Mouse (Mus musculus) liver, embryonic 15.5 days (tissue): ENCODE results near the gene Adgrg3. TPM values are rescaled to one million over a fixed set of nuclear protein-coding genes. Genes with fewer than 3 reads are reported as not detected.

Source experiments
- ATAC-seq: fragments of 200-750 bp; cut with Nextera tagmentation; 2 replicates; pipeline ENCODE4 v1.8.0; 2017; ENCODE audit warnings: moderate number of reproducible peaks, mild to moderate bottlenecking, moderate library complexity; ENCODE audit not compliant: insufficient read depth
- H3K27ac ChIP-seq: fragments of 300-500 bp; sonication (generic); replicated peaks from 2 replicates; pipeline ENCODE4 v1.5.1; 2015; ENCODE audit warnings: mild to moderate bottlenecking, inconsistent platforms
- H3K27me3 ChIP-seq: fragments of 300-500 bp; sonication (generic); 2 replicates; pipeline ENCODE4 v1.6.1; 2015; ENCODE audit warnings: mild to moderate bottlenecking, inconsistent platforms
- H3K36me3 ChIP-seq: fragments of 300-500 bp; sonication (generic); replicated peaks from 2 replicates; pipeline ENCODE4 v1.6.1; 2015; ENCODE audit warnings: moderate library complexity, mild to moderate bottlenecking, inconsistent platforms
- H3K4me1 ChIP-seq: fragments of 300-500 bp; sonication (generic); replicated peaks from 2 replicates; pipeline ENCODE4 v1.6.1; 2015; ENCODE audit warnings: inconsistent platforms
- H3K4me2 ChIP-seq: fragments of 300-500 bp; sonication (generic); 2 replicates; pipeline ENCODE4 v1.6.1; 2015; ENCODE audit warnings: moderate library complexity, mild to moderate bottlenecking, inconsistent platforms
- H3K4me3 ChIP-seq: fragments of 300-500 bp; sonication (generic); replicated peaks from 2 replicates; pipeline ENCODE4 v1.5.1; 2015; ENCODE audit warnings: mild to moderate bottlenecking, inconsistent platforms
- H3K9ac ChIP-seq: fragments of 300-500 bp; sonication (generic); 2 replicates; pipeline ENCODE4 v1.6.1; 2015; ENCODE audit warnings: moderate library complexity, mild to moderate bottlenecking, inconsistent platforms
- H3K9me3 ChIP-seq: fragments of 300-500 bp; sonication (generic); replicated peaks from 2 replicates; pipeline ENCODE4 v1.6.1; 2016; ENCODE audit warnings: inconsistent platforms
- WGBS: fragments of 180-500 bp; shearing (Covaris S2); methylation state at CpG from one replicate; pipeline ENCODE4 v1.1.7; 2015; ENCODE audit warnings: mixed read lengths; ENCODE audit not compliant: insufficient replicate concordance; 5-methylcytosine and 5-hydroxymethylcytosine counted together
- polyA plus RNA-seq: library from polyadenylated mRNA; unstranded; fragments of >200 nt; fragmentation: Nextera tagmentation; extraction: Ambion mirVana; gene quantifications from 2 replicates; pipeline ENCODE4 v1.2.1, GENCODE M21; 2015

The Adgrg3 gene
- polyA plus RNA-seq, 1 experiment from 2014 or later: 8.3 TPM

DNA sequence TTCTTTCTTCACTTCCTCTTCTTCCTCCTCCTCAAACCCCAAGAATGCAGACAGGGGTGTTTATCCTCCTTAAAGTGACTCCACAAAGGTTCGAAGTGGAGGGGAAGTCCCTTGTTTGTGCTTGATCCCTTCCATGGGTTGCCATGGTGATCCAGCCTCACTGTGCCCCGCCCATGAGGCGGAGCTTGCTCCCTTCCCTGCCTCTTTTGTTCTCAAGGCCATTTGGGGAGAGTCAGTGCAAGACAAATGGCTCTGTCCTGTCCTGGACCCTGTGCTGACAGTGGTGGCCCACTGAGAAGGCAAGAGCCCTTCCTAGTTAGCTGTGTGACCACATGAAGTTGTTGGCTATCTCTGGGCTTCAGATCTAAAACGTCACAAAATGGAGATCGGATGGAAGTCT is 16.8 kb upstream of the Adgrg3 start:
- 13% methylated on average over 5 of the region's 5 CpGs for WGBS
- Histone ChIP-seq H3K4me1 (peaks cover 63% of the 10 kb centered on the region), H3K9ac (peak overlapping the region; percentile 4; the same call in 1 of the 2 replicates), H3K4me2 (no peak overlapping the region), H3K27me3 (no peaks in the 10 kb centered on the region), H3K36me3 (peaks cover 61% of the 10 kb centered on the region), H3K4me3 (no peak overlapping the region), H3K9me3 (no peaks in the 10 kb centered on the region), H3K27ac (peak overlapping the region; percentile 65)
- ATAC-seq: no peak

GRCm38 (mm10) chr8:95001165-95001564 is 16.3 kb upstream of the Adgrg3 start:
- Histone ChIP-seq H3K36me3 (peaks cover 62% of the 10 kb centered on the region), H3K9me3 (no peaks in the 10 kb centered on the region), H3K27ac (peak overlapping the region; percentile 65), H3K27me3 (no peaks in the 10 kb centered on the region), H3K4me1 (peaks cover 58% of the 10 kb centered on the region), H3K9ac (0 out of 2 replicates have a peak overlapping the region, but pooled peaks have one; percentile 4), H3K4me2 (no peak overlapping the region), H3K4me3 (no peak overlapping the region)
- 39% methylated on average over 5 of the region's 5 CpGs for WGBS
- ATAC-seq: peak; percentile 14; the same call in 1 of the 2 replicates

- ATAC-seq: peak; percentile 62
- H3K27me3 ChIP-seq: no peaks in the 10 kb centered on the region
- H3K4me1 ChIP-seq: peaks cover 57% of the 10 kb centered on the region
- H3K4me3 ChIP-seq: no peak overlapping the region
- H3K27ac ChIP-seq: 0 out of 2 replicates have a peak overlapping the region, but pooled peaks have one; percentile 65
- no peaks in the 10 kb centered on the region for H3K9me3 ChIP-seq
- H3K36me3 ChIP-seq: peaks cover 62% of the 10 kb centered on the region
- WGBS: 3% methylated on average over 7 of the region's 7 CpGs
- H3K9ac ChIP-seq: no peak overlapping the region
- no peak overlapping the region for H3K4me2 ChIP-seq
Measured at GRCm38 (mm10) chr8:95001655-95002054, 15.8 kb upstream of the Adgrg3 start.

DNA sequence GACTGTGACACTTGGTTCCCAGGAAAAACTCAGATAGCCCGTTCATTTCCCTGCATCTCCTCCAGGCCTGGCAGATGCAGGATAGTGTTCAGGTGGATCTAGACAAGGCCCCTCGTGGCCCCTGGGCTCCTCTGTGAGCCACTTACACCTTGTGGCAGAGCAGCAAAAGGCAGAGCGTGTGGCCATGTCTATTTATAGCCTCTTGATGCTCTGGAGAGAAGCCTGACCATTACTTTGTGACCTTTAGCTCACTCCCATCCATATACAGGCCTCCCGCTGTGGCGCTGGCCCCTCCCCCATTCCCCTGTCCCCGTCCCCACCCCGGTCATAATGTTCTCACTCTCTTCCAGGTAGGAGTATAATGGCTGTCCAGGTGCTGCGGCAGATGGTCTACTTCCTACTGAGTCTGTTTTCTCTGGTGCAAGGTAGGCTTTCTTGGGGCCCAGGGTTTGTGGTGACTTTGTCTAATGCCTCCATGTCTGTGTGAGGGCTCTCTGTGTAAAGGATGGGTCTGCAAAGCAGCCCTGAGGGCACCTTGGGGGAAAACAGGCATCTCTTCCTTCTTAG is 15.3 kb upstream of the Adgrg3 start:
- ATAC-seq: no peak

GRCm38 (mm10) chr8:95012442-95012919 is 5.0 kb upstream of the Adgrg3 start:
- Histone ChIP-seq H3K4me2 (no peak overlapping the region), H3K9me3 (no peaks in the 10 kb centered on the region), H3K27me3 (no peaks in the 10 kb centered on the region), H3K36me3 (peaks cover 80% of the 10 kb centered on the region), H3K27ac (no peak overlapping the region), H3K9ac (no peak overlapping the region), H3K4me1 (peaks cover 14% of the 10 kb centered on the region), H3K4me3 (no peak overlapping the region)
- ATAC-seq: peak; percentile 11; the same call in 1 of the 2 replicates
- WGBS: 49% methylated on average over 15 of the region's 15 CpGs

More for the DNA sequence above, 15.3 kb upstream of the Adgrg3 start:
- 49% methylated on average over 8 of the region's 8 CpGs for WGBS
- H3K9ac ChIP-seq: no peak overlapping the region
- H3K4me2 ChIP-seq: no peak overlapping the region
- no peaks in the 10 kb centered on the region for H3K9me3 ChIP-seq
- no peak overlapping the region for H3K4me3 ChIP-seq
- peaks cover 62% of the 10 kb centered on the region for H3K36me3 ChIP-seq
- H3K27ac ChIP-seq: no peak overlapping the region
- H3K4me1 ChIP-seq: peaks cover 52% of the 10 kb centered on the region
- no peaks in the 10 kb centered on the region for H3K27me3 ChIP-seq

DNA sequence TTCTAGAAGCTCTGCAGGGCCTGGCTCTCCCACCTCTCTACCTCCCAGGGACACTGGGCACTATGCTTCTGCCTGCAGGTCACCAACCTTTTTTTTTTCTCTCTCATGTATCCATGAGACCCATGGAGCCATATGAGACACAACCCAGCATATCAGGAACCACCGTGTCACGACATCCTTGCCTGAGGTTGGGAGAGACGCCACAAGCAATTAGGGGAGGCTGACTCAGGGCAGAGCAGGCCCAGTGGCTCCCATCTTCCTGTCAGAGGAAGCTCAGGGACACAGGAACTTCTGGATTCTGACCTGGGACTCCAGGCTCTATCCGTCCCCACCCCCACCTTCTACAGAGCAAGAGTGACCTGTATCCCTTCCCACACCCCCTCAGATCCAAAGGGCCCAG is 1.6 kb upstream of the Adgrg3 start:
- H3K36me3 ChIP-seq: peaks cover 46% of the 10 kb centered on the region
- no peak for ATAC-seq
- H3K27ac ChIP-seq: no peak overlapping the region
- no peak overlapping the region for H3K4me3 ChIP-seq
- WGBS: 58% methylated on average over 4 of the region's 4 CpGs
- H3K4me1 ChIP-seq: peaks cover 21% of the 10 kb centered on the region
- peaks cover 4% of the 10 kb centered on the region; the same call in 1 of the 2 replicates for H3K27me3 ChIP-seq
- H3K4me2 ChIP-seq: no peak overlapping the region
- H3K9me3 ChIP-seq: no peaks in the 10 kb centered on the region
- no peak overlapping the region for H3K9ac ChIP-seq

- no peak overlapping the region for H3K27ac ChIP-seq
- H3K4me3 ChIP-seq: no peak overlapping the region
- no peak overlapping the region for H3K9ac ChIP-seq
- no peak overlapping the region for H3K4me2 ChIP-seq
- peaks cover 19% of the 10 kb centered on the region for H3K4me1 ChIP-seq
- 45% methylated on average over 4 of the region's 4 CpGs for WGBS
- ATAC-seq: no peak
- H3K27me3 ChIP-seq: peaks cover 4% of the 10 kb centered on the region; the same call in 1 of the 2 replicates
- peaks cover 38% of the 10 kb centered on the region for H3K36me3 ChIP-seq
- no peaks in the 10 kb centered on the region for H3K9me3 ChIP-seq
Measured at GRCm38 (mm10) chr8:95016684-95017083, 808 bp upstream of the Adgrg3 start.

- peaks cover 16% of the 10 kb centered on the region for H3K4me1 ChIP-seq
- H3K4me3 ChIP-seq: peak overlapping the region; percentile 31
- WGBS: 64% methylated on average over 9 of the region's 9 CpGs
- H3K4me2 ChIP-seq: peak overlapping the region; percentile 25
- peaks cover 23% of the 10 kb centered on the region for H3K36me3 ChIP-seq
- H3K9me3 ChIP-seq: no peaks in the 10 kb centered on the region
- H3K9ac ChIP-seq: no peak overlapping the region
- no peak for ATAC-seq
- no peak overlapping the region for H3K27ac ChIP-seq
- H3K27me3 ChIP-seq: peaks cover 4% of the 10 kb centered on the region; the same call in 1 of the 2 replicates
Measured at GRCm38 (mm10) chr8:95017969-95018635, 610 bp downstream of the Adgrg3 start.

- Histone ChIP-seq H3K9ac (no peak overlapping the region), H3K9me3 (no peaks in the 10 kb centered on the region), H3K36me3 (peaks cover 1% of the 10 kb centered on the region; the same call in 1 of the 2 replicates), H3K4me3 (peak overlapping the region; percentile 20), H3K27ac (peak overlapping the region; percentile 42; the same call in 1 of the 2 replicates), H3K4me1 (peaks cover 16% of the 10 kb centered on the region), H3K27me3 (peaks cover 4% of the 10 kb centered on the region; the same call in 1 of the 2 replicates), H3K4me2 (peak overlapping the region; percentile 44)
- peak; percentile 17; the same call in 1 of the 2 replicates for ATAC-seq
- 8% methylated on average over 12 of the region's 12 CpGs for WGBS
Measured at GRCm38 (mm10) chr8:95020293-95020777, 2.8 kb downstream of the Adgrg3 start.

DNA sequence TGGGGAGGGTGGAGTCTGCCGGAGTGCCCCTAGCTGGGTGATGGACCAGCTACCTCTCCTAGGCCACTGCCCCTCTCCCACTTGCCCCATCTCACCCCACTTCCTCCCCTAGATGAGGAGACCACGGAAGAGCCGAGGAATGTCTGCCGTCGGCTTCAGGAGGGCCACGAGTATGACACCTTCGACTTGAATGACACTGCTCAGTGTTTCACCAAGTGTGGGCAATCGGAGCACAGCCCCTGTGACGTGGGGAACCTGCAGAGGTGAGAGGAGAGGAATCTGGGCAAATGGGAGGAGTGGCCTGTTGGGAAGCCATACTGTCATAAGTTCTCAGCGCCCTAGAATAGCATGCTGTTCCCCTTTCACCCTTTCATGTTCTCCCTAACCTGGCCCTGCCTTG is 3.3 kb downstream of the Adgrg3 start:
- Histone ChIP-seq H3K4me1 (peaks cover 16% of the 10 kb centered on the region), H3K4me2 (peak overlapping the region; percentile 44), H3K27ac (no peak overlapping the region), H3K9me3 (no peaks in the 10 kb centered on the region), H3K4me3 (peak overlapping the region; percentile 20; the same call in 1 of the 2 replicates), H3K36me3 (no peaks in the 10 kb centered on the region), H3K9ac (no peak overlapping the region), H3K27me3 (peaks cover 4% of the 10 kb centered on the region; the same call in 1 of the 2 replicates)
- WGBS: 13% methylated on average over 10 of the region's 10 CpGs
- ATAC-seq: no peak

DNA sequence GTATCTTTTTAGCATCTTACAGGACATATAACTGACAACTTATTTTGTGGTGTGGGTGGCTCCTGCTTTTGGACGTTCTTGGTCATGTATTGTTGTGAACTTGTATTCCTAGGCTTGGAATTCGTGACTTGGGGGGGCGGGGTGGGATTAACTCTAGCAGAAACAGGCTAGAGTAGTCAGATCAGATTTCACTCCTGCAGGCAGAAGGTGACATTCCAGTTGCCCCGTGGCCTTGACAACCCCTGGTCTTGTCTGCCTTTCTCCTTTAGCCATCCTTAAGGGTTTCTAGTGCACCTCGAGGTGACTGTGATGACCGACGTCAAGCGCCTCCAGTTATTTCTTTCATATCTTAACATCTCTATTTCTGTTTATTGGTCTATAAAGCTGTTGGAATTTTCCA is 5.7 kb downstream of the Adgrg3 start:
- Histone ChIP-seq H3K27me3 (peaks cover 4% of the 10 kb centered on the region; the same call in 1 of the 2 replicates), H3K4me3 (no peak overlapping the region), H3K36me3 (no peaks in the 10 kb centered on the region), H3K4me2 (no peak overlapping the region), H3K27ac (no peak overlapping the region), H3K4me1 (peaks cover 7% of the 10 kb centered on the region), H3K9me3 (no peaks in the 10 kb centered on the region), H3K9ac (no peak overlapping the region)
- no peak for ATAC-seq
- WGBS: 45% methylated on average over 8 of the region's 8 CpGs
